Mouse (Mus musculus) urinary bladder, postnatal 25 days (tissue): Measurements from ENCODE around the gene Taf4.
A peak's percentile ranks its signal among the peaks of the same experiment; 100 is the strongest.

ENCODE experiments used
- DNase-seq: peaks from one replicate; pipeline ENCODE4 v3.0.0; 2022; ENCODE audit warnings: low spot score

Gene Taf4

DNA sequence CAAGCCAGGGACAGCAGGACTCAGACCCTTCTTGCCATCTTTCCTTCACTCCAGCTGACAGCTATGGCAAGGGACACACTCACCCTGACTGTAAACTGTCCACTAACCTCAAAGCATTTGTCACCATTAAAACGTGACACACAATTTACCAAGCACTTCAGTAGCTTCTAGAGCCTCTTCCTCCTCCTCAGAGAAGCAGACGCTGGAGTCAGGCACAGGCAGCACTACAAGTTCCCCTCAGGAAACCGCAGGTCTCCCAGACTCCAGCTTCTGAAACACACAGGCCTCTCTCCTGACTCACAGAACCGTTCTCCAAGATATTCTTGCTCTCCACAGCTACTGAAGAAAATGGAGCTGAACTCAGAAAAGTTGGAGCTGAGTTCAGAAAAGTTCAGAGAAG lies 39.4 kb downstream of the Taf4 start:
- DNase-seq, result no peak

DNA sequence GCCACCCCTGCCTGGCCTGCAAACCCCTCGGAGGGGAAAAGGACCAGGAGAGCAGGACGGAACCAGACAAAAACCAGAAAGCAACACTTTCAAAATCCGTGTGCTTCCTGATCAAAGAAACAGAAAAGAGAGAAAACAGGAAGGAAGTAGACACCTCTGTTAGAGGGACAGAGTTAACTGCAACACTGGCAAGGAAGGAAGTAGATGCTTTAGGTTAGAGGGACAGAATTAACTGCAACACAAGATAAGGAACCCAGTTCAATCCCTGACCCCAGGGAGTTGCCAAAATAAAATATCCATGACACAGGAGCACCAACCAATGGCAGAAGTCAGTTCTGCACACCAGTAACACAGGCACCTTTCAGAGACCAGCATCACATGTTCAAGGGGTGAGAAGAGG lies 42.3 kb downstream of the Taf4 start:
- DNase-seq, result no peak

DNA sequence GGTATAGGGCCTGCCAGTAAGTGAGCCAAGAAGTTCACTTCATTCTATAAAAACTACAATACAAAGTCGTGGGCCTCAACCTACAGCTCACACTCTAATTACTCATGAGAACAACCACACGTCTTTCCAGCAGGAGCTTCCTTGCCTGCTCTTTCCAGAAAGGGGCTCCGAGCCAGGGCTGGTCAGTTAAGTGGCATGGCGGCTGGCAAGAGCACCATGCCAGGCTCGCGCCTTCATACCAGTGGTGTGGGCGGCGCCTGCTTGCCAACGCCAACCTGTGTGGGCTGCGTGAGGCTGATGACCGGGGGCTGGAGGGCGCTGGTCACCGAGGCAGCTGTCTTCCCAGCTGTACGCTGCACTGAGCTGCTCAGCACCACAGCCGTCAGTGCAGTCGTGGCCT lies 44.7 kb downstream of the Taf4 start:
- no peak for DNase-seq

- DNase-seq, result no peak
These were observed 47.3 kb downstream of the Taf4 start for GRCm38 (mm10) chr2:179929166-179929565.

GRCm38 (mm10) chr2:179924038-179924437 lies 52.4 kb downstream of the Taf4 start:
- no peak for DNase-seq

- no peak for DNase-seq
These were observed 55.3 kb downstream of the Taf4 start for GRCm38 (mm10) chr2:179921021-179921653.

GRCm38 (mm10) chr2:179920042-179920441 lies 56.4 kb downstream of the Taf4 start:
- no peak for DNase-seq

- DNase-seq, result peak; percentile 69
These were observed 59.4 kb downstream of the Taf4 start for GRCm38 (mm10) chr2:179916877-179917673.

DNA sequence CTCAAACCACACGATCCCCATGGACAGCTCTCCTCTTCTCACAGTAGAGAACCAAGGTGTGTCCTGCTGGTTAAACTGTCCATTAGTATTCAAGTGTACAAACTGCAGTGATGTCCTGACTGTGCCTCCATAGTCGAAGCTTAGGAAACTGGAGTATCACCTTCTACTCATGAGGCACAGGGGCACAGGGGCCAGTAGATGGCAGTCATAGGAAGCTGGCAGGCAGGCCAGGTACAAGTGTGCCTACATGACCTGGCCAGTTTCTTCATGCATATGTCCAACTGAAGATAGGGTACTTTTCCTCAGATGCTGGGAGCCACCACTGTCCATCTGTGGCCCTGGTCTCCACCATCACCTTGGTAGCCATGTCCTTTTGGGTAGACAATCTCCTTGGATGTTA lies 62.2 kb downstream of the Taf4 start:
- no peak for DNase-seq

DNA sequence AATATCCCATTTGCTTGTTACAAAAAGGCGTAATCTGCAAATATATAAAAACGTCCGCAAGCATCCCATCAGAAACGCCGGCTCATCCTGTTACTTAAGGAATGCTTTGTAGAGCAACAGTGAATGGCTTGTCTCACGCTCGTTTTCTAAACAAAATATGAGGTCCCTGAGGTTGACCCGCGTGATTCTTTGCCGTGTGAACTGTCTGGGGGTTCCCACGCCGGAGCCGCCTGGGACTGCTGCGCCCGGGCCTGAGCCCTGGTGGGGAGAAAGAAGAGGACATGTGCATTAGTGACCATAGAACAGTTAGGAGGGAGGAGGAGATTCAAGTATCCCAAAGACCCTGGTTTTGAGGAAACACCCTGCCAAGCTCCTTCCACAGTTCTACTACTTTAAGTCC lies 63.1 kb downstream of the Taf4 start:
- DNase-seq, result no peak

DNA sequence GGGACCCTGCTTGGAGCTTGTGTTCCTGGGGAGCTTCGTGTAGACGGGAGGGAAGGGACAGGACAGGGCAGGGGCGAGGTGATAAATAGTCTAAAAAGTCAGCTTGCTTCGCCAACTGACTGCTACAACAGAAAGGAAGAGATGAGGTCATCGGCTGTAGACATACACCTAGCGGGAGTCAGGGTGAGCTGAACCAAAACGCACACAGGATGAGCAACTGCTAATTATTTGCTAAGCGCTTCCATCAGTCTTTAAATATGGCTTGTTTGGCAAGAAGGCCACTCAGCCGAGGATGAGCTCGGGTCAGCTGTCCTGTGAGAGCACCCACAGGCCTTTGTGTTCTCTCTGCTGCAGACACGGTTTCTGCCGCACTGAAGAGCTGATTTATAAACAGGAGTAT lies 63.5 kb downstream of the Taf4 start:
- no peak for DNase-seq

- DNase-seq, result no peak
These were observed 79.5 kb downstream of the Taf4 start for GRCm38 (mm10) chr2:179896949-179897348.

GRCm38 (mm10) chr2:179891048-179891447 lies 85.4 kb downstream of the Taf4 start:
- DNase-seq, result no peak

DNA sequence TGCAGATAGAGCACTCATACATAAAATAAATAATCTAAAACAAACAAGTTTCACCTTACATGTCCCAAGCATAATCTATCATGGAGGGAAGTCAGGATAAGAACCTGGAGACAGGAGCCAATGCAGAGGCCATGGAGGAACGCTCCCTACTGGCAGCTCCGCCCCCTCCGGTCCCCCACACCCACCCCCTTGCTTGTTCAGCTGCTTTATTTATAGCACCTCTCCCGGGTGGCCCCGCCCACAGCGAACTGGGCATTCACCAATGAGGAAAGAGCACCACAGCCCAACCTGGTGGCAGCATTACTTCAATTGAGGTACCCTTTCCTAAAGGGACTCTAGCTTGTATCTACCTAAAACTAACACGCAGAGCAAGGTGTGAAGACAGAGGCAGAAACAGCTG lies 91.9 kb downstream of the Taf4 start:
- no peak for DNase-seq

DNA sequence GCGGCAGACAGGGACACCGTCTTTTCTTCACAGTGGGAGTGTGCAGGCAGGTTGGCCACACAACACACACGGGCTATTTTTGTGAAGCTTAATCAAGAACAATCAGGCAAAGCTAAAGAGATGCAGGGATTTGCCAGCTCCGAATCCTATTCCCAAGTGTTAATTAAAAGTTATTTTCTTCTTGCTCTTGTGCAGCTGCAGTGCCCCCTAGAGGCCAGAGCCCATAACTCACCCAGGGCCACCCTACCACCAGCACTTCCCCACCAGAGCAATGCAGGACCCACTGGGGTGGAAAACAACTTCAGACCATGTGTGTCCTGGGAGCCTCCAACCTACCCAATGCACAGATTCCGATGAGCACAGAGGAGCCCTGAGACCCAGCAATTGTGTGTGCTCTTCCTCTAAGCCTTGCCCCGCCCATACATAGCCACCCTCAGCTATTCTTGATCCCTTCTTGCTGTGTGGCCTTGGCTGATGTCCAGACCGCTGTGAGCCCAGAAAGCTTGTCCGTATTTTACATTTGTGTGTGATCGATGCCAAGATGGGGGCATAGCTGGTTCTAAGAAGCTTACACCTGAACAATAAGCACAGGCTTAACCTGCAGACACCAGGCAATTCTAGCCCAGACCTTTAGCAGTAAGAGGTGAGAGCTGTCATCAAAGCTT lies 98.8 kb downstream of the Taf4 start:
- DNase-seq, result peak; percentile 25

GRCm38 (mm10) chr2:179875147-179875546 lies 101.3 kb downstream of the Taf4 start:
- peak; percentile 70 for DNase-seq

GRCm38 (mm10) chr2:179873315-179873714 lies 103.1 kb downstream of the Taf4 start:
- DNase-seq, result peak; percentile 14

DNA sequence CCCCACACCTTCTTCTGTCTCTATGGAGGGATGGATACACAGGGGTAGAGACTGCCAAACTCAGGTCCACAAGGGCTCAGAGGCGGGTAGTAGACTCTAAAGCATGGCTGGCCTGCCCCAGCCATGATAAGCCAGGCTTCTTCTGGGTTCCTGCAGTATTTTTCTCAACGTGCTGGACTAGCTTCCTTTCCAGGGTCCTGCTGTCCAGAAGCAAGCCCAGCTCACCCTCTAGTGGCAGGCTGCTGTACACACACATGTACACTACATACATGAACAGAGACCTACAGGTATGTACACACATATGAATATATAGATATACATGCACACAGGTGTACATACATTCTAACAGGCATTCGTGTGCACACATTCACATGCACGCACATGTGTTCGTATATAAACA lies 103.7 kb downstream of the Taf4 start:
- no peak for DNase-seq

GRCm38 (mm10) chr2:179869871-179870270 lies 106.6 kb downstream of the Taf4 start:
- no peak for DNase-seq

DNA sequence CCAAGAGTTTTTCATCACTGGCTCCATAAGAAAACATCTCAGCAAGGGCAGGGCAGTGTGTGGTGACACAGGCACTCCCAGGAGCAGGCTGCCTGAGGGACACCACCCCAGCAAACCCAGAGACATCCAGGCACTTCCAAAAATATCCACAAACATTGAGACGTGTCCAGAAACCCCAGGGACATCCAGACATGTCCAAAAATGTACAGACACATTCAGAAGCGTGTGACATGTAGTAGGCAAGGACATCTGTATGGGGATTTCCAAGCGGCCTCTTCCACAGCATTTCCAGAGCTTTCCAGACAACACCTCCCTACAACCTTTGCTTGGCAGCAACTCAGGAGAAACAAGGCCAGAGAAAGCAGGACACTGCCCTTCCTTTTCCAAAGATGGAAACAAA lies 108.8 kb downstream of the Taf4 start:
- DNase-seq, result no peak

DNA sequence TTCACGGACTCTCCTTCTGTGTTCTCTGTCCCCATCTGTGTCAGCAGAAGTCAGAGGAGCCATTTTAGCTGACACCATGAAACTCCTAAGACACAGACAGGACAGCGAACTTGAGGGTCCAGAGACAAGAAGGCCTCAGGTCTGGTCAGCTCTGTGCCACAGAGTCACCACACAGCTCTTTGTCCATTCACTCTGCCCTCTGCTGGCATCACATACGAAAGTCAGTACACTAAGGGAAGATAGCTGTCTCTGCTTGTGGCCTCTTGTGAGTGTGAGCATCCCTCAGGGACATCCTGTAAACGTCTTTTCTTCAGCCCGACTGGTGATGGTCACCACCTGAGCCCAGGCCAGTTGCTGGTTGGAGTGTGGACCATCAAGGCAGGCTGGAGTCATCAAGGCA lies 111.3 kb downstream of the Taf4 start:
- DNase-seq, result no peak

GRCm38 (mm10) chr2:179863266-179863665 lies 113.2 kb downstream of the Taf4 start:
- DNase-seq, result no peak

- no peak for DNase-seq
These were observed 113.8 kb downstream of the Taf4 start for GRCm38 (mm10) chr2:179862676-179863075.
